Mouse (Mus musculus): ENCODE results near the gene Wdr26. TPM values are rescaled to one million over a fixed set of nuclear protein-coding genes. Genes with fewer than 3 reads are reported as not detected.

The Wdr26 gene
- polyA plus RNA-seq, 1 experiment from 2014 or later: 43.5 TPM

GRCm38 (mm10) chr1:181256689-181257584 is 45.1 kb upstream of the Wdr26 start:
- DNase-seq (ENCODE audit: low spot score): peak; percentile 80
- Histone ChIP-seq H3K36me3 (ENCODE audit: control insufficient read depth, insufficient read depth, low read length) (no peaks in the 10 kb centered on the region), H3K9me3 (ENCODE audit: control insufficient read depth, low read length) (no peaks in the 10 kb centered on the region), H3K4me2 (ENCODE audit: low read length) (peak overlapping the region; percentile 80), H3K4me1 (replicated peaks; ENCODE audit: control insufficient read depth, insufficient read depth, low read length) (peaks cover 23% of the 10 kb centered on the region), H3K27me3 (replicated peaks; ENCODE audit: control insufficient read depth, insufficient read depth, low read length) (no peaks in the 10 kb centered on the region), H3K4me3 (ENCODE audit: low read depth, low read length) (peak overlapping the region; percentile 36), H3K9ac (ENCODE audit: low read length) (peak overlapping the region; percentile 42), H3K27ac (ENCODE audit: low read depth) (peak overlapping the region; percentile 83)
- ATAC-seq (replicated peaks; ENCODE audit: low FRiP score, low TSS enrichment, low read depth): peak; percentile 80
- WGBS: 21% methylated on average over 35 of the region's 36 CpGs

GRCm38 (mm10) chr1:181255891-181256688 is 44.3 kb upstream of the Wdr26 start:
- WGBS: 5% methylated on average over 20 of the region's 20 CpGs
- Histone ChIP-seq H3K9me3 (ENCODE audit: control insufficient read depth, low read length) (no peaks in the 10 kb centered on the region), H3K4me3 (ENCODE audit: low read depth, low read length) (peak overlapping the region; percentile 36), H3K9ac (ENCODE audit: low read length) (peak overlapping the region; percentile 42), H3K4me2 (ENCODE audit: low read length) (peak overlapping the region; percentile 80), H3K27me3 (replicated peaks; ENCODE audit: control insufficient read depth, insufficient read depth, low read length) (no peaks in the 10 kb centered on the region), H3K27ac (ENCODE audit: low read depth) (peak overlapping the region; percentile 83), H3K36me3 (ENCODE audit: control insufficient read depth, insufficient read depth, low read length) (no peaks in the 10 kb centered on the region), H3K4me1 (replicated peaks; ENCODE audit: control insufficient read depth, insufficient read depth, low read length) (peaks cover 21% of the 10 kb centered on the region)
- ATAC-seq (replicated peaks; ENCODE audit: low FRiP score, low TSS enrichment, low read depth): peak; percentile 69
- DNase-seq (ENCODE audit: low spot score): peak; percentile 80

- WGBS: 64% methylated on average over 9 of the region's 9 CpGs
- H3K9ac ChIP-seq (ENCODE audit: low read length): no peak overlapping the region
- no peak for ATAC-seq (replicated peaks; ENCODE audit: low FRiP score, low TSS enrichment, low read depth)
Observed at GRCm38 (mm10) chr1:181255450-181255849, 43.6 kb upstream of the Wdr26 start.

GRCm38 (mm10) chr1:181251624-181252023 is 39.8 kb upstream of the Wdr26 start:
- Histone ChIP-seq H3K4me1 (replicated peaks; ENCODE audit: control insufficient read depth, insufficient read depth, low read length) (peaks cover 15% of the 10 kb centered on the region), H3K27me3 (replicated peaks; ENCODE audit: control insufficient read depth, insufficient read depth, low read length) (no peaks in the 10 kb centered on the region), H3K27ac (ENCODE audit: low read depth) (no peak overlapping the region), H3K4me2 (ENCODE audit: low read length) (no peak overlapping the region), H3K9ac (ENCODE audit: low read length) (no peak overlapping the region), H3K9me3 (ENCODE audit: control insufficient read depth, low read length) (0 out of 2 replicates have a peak, but pooled peaks cover 4% of the 10 kb centered on the region), H3K4me3 (ENCODE audit: low read depth, low read length) (no peak overlapping the region), H3K36me3 (ENCODE audit: control insufficient read depth, insufficient read depth, low read length) (no peaks in the 10 kb centered on the region)
- ATAC-seq (replicated peaks; ENCODE audit: low FRiP score, low TSS enrichment, low read depth) (no peak), DNase-seq (ENCODE audit: low spot score) (no peak)
- 77% methylated on average over 5 of the region's 5 CpGs for WGBS

More at GRCm38 (mm10) chr1:181255450-181255849, 43.6 kb upstream of the Wdr26 start:
- Histone ChIP-seq H3K27me3 (replicated peaks; ENCODE audit: control insufficient read depth, insufficient read depth, low read length) (no peaks in the 10 kb centered on the region), H3K4me2 (ENCODE audit: low read length) (peak overlapping the region; percentile 80; the same call in 1 of the 2 replicates), H3K4me1 (replicated peaks; ENCODE audit: control insufficient read depth, insufficient read depth, low read length) (peaks cover 21% of the 10 kb centered on the region), H3K27ac (ENCODE audit: low read depth) (peak overlapping the region; percentile 83; the same call in 1 of the 2 replicates), H3K36me3 (ENCODE audit: control insufficient read depth, insufficient read depth, low read length) (no peaks in the 10 kb centered on the region), H3K9me3 (ENCODE audit: control insufficient read depth, low read length) (0 out of 2 replicates have a peak, but pooled peaks cover under 1% of the 10 kb centered on the region), H3K4me3 (ENCODE audit: low read depth, low read length) (no peak overlapping the region)
- DNase-seq (ENCODE audit: low spot score): no peak

GRCm38 (mm10) chr1:181250961-181251360 is 39.2 kb upstream of the Wdr26 start:
- 94% methylated on average over 8 of the region's 8 CpGs for WGBS
- Histone ChIP-seq H3K27ac (ENCODE audit: low read depth) (no peak overlapping the region), H3K36me3 (ENCODE audit: control insufficient read depth, insufficient read depth, low read length) (no peaks in the 10 kb centered on the region), H3K4me1 (replicated peaks; ENCODE audit: control insufficient read depth, insufficient read depth, low read length) (peaks cover 15% of the 10 kb centered on the region), H3K27me3 (replicated peaks; ENCODE audit: control insufficient read depth, insufficient read depth, low read length) (no peaks in the 10 kb centered on the region), H3K4me2 (ENCODE audit: low read length) (no peak overlapping the region), H3K9ac (ENCODE audit: low read length) (no peak overlapping the region), H3K9me3 (ENCODE audit: control insufficient read depth, low read length) (0 out of 2 replicates have a peak, but pooled peaks cover 4% of the 10 kb centered on the region), H3K4me3 (ENCODE audit: low read depth, low read length) (no peak overlapping the region)
- ATAC-seq (replicated peaks; ENCODE audit: low FRiP score, low TSS enrichment, low read depth) (no peak), DNase-seq (ENCODE audit: low spot score) (no peak)

GRCm38 (mm10) chr1:181249537-181249936 is 37.7 kb upstream of the Wdr26 start:
- Histone ChIP-seq H3K27ac (ENCODE audit: low read depth) (no peak overlapping the region), H3K9ac (ENCODE audit: low read length) (no peak overlapping the region), H3K36me3 (ENCODE audit: control insufficient read depth, insufficient read depth, low read length) (no peaks in the 10 kb centered on the region), H3K9me3 (ENCODE audit: control insufficient read depth, low read length) (0 out of 2 replicates have a peak, but pooled peaks cover 4% of the 10 kb centered on the region), H3K27me3 (replicated peaks; ENCODE audit: control insufficient read depth, insufficient read depth, low read length) (no peaks in the 10 kb centered on the region), H3K4me1 (replicated peaks; ENCODE audit: control insufficient read depth, insufficient read depth, low read length) (peaks cover 12% of the 10 kb centered on the region), H3K4me3 (ENCODE audit: low read depth, low read length) (no peak overlapping the region), H3K4me2 (ENCODE audit: low read length) (no peak overlapping the region)
- ATAC-seq (replicated peaks; ENCODE audit: low FRiP score, low TSS enrichment, low read depth) (no peak), DNase-seq (ENCODE audit: low spot score) (no peak)
- WGBS: 90% methylated on average over 6 of the region's 6 CpGs

- Histone ChIP-seq H3K4me1 (replicated peaks; ENCODE audit: control insufficient read depth, insufficient read depth, low read length) (peaks cover 12% of the 10 kb centered on the region), H3K9me3 (ENCODE audit: control insufficient read depth, low read length) (0 out of 2 replicates have a peak, but pooled peaks cover 4% of the 10 kb centered on the region), H3K27ac (ENCODE audit: low read depth) (peak overlapping the region; percentile 65), H3K27me3 (replicated peaks; ENCODE audit: control insufficient read depth, insufficient read depth, low read length) (no peaks in the 10 kb centered on the region), H3K9ac (ENCODE audit: low read length) (no peak overlapping the region), H3K4me3 (ENCODE audit: low read depth, low read length) (no peak overlapping the region), H3K36me3 (ENCODE audit: control insufficient read depth, insufficient read depth, low read length) (no peaks in the 10 kb centered on the region), H3K4me2 (ENCODE audit: low read length) (no peak overlapping the region)
- no peak for DNase-seq (ENCODE audit: low spot score)
- no peak for ATAC-seq (replicated peaks; ENCODE audit: low FRiP score, low TSS enrichment, low read depth)
- WGBS: 73% methylated on average over 3 of the region's 3 CpGs
Observed at GRCm38 (mm10) chr1:181247175-181247574, 35.4 kb upstream of the Wdr26 start.

- ATAC-seq (replicated peaks; ENCODE audit: low FRiP score, low TSS enrichment, low read depth): peak; percentile 70
- Histone ChIP-seq H3K36me3 (ENCODE audit: control insufficient read depth, insufficient read depth, low read length) (no peaks in the 10 kb centered on the region), H3K9ac (ENCODE audit: low read length) (no peak overlapping the region), H3K9me3 (ENCODE audit: control insufficient read depth, low read length) (0 out of 2 replicates have a peak, but pooled peaks cover 4% of the 10 kb centered on the region), H3K27ac (ENCODE audit: low read depth) (peak overlapping the region; percentile 65), H3K4me1 (replicated peaks; ENCODE audit: control insufficient read depth, insufficient read depth, low read length) (peaks cover 12% of the 10 kb centered on the region), H3K27me3 (replicated peaks; ENCODE audit: control insufficient read depth, insufficient read depth, low read length) (no peaks in the 10 kb centered on the region), H3K4me2 (ENCODE audit: low read length) (peak overlapping the region; percentile 13; the same call in 1 of the 2 replicates), H3K4me3 (ENCODE audit: low read depth, low read length) (no peak overlapping the region)
- WGBS: 26% methylated on average over 7 of the region's 7 CpGs
- no peak for DNase-seq (ENCODE audit: low spot score)
Observed at GRCm38 (mm10) chr1:181246487-181247138, 34.8 kb upstream of the Wdr26 start.

Data from intestine, embryonic 14.5 days (tissue).